Mouse (Mus musculus): ENCODE data around the gene Pskh1. TPM values are rescaled to one million over a fixed set of nuclear protein-coding genes. Genes with fewer than 3 reads are reported as not detected.

The Pskh1 gene
- total RNA-seq, 2 experiments from 2014 or later, result 17.3 to 17.5 TPM

DNA sequence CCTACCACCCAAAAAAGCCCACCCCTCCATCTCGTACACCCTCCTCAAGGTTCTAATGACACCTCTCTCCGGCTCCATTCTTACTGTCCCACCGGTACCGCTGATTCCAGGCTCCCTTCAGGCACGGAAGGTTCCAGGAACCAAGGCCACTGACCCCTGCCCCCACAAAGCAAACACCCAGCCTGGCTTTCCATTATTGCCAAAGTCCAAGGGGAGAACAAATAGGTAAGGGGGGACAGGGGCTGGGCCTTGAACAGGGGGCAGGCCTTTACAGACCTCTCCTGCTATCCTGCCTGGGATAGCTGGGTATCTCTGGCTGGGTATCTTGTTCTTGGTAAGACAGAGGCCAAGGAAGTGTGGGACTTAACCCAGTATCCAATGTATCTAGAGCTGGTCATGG lies 42.3 kb downstream of the Pskh1 start:
- no peak for ATAC-seq (replicated peaks; ENCODE audit: low FRiP score, low TSS enrichment, poor library complexity, severe bottlenecking)

DNA sequence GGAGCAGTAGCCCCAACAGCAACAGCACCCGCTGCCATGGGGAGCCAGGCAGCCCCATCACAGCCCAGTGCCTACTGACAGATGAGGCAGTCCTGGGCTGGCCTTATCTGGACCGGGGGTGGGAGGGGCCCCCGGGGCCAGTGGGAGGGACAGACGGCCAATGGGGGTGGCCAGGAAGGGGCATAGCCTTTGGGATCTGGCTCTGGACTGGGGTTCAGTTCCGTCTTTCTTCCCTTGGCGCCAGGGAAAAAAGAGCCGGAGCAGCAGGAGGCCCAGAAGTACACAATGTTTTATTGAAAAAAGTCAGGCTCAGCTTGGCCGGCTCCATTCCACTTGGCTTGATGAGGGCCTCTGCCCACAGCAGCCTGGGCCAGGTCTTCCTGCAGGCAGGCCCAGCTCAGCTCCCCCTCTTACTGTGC lies 43.1 kb downstream of the Pskh1 start, which contains the start of gene Lcat:
TSS of gene Lcat (minus strand) at position 62 of the 419 bp plus-strand sequence.
- ATAC-seq (replicated peaks; ENCODE audit: low FRiP score, low TSS enrichment, poor library complexity, severe bottlenecking), result no peak

DNA sequence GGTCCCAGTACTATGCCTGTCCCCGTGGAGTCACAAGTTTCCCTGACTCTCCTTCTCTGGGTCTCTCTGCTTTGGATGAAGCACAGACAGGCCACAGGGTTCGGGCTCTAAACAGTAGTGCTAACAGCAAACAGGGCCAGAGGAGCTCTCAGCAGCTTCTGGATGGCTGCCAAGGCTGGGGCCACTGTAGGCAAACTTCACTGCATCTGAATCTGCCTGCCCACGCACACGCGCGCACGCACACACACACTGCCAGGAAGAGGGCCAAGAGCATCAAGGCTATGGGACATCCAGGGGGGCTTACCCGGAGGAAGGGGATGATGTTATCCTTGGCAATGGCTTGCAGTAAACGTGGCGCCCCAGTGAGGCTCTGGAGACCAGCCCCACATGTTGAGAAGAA lies 49.1 kb downstream of the Pskh1 start:
- no peak for ATAC-seq (replicated peaks; ENCODE audit: low FRiP score, low TSS enrichment, poor library complexity, severe bottlenecking)

- ATAC-seq (replicated peaks; ENCODE audit: low FRiP score, low TSS enrichment, poor library complexity, severe bottlenecking), result no peak
These were observed 50.9 kb downstream of the Pskh1 start for GRCm38 (mm10) chr8:105951057-105951659.

DNA sequence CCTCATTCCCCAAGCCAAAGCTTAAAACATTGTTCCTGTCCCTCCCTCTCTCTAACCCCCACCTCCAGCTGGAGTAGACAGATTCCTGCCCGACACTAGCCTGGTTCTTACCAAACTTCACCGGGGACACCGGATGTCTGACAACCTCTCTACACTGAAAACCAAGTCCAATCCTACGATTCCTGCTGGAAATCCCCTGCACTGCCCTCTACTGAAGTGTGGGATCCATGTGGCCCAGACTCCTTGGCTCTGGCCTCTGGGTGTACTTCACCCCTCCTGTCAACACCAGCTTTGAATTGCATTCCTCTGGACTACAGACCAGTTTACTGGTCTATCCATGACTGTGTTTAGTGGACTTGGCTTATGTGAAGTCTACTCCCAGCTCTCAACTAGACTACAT lies 56.3 kb downstream of the Pskh1 start:
- ATAC-seq (replicated peaks; ENCODE audit: low FRiP score, low TSS enrichment, poor library complexity, severe bottlenecking), result no peak

DNA sequence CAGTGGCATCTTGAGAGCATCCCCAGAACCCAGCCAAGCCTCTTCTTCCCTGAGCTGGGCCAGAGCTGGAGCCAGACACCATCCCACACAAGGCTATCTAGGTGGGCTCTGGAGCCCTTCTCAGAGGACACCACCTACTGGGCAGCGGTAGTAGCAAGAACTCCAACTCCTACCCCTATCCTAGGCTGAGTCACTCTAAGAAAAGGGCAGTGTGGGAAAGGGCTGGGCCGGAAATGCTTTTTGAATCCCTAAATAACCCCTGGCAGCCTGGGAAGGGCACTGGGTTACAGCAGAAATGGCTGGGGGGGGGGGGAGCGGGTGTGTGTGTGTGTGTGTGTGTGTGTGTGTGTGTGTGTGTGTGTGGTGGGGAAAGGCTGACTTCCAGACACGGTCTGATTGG lies 57.6 kb downstream of the Pskh1 start:
- ATAC-seq (replicated peaks; ENCODE audit: low FRiP score, low TSS enrichment, poor library complexity, severe bottlenecking), result no peak

- no peak for ATAC-seq (replicated peaks; ENCODE audit: low FRiP score, low TSS enrichment, poor library complexity, severe bottlenecking)
These were observed 59.1 kb downstream of the Pskh1 start for GRCm38 (mm10) chr8:105959350-105959749.

DNA sequence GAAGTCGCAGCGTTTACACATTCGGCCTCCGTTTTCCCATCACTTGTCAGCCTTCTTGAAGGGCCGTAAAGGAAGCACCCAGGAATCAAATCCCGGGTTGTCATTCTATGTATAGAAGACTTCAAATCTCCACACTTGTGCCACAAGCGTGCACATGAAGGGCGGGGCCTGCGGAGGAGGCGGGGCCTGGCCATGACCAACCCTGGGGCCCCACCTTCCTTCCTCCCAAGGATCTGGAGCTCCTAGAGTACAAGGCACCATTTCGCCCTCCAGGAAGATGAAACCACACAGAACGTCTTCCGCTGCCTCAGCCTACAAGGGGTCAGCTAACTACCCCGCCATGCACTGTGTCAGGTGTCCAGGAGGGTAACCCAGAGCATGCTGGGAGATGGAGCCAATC lies 60.9 kb downstream of the Pskh1 start:
- peak; percentile 2; the same call in 1 of the 2 replicates for ATAC-seq (replicated peaks; ENCODE audit: low FRiP score, low TSS enrichment, poor library complexity, severe bottlenecking)

GRCm38 (mm10) chr8:105961536-105961935 lies 61.3 kb downstream of the Pskh1 start:
- ATAC-seq (replicated peaks; ENCODE audit: low FRiP score, low TSS enrichment, poor library complexity, severe bottlenecking), result peak; percentile 60

DNA sequence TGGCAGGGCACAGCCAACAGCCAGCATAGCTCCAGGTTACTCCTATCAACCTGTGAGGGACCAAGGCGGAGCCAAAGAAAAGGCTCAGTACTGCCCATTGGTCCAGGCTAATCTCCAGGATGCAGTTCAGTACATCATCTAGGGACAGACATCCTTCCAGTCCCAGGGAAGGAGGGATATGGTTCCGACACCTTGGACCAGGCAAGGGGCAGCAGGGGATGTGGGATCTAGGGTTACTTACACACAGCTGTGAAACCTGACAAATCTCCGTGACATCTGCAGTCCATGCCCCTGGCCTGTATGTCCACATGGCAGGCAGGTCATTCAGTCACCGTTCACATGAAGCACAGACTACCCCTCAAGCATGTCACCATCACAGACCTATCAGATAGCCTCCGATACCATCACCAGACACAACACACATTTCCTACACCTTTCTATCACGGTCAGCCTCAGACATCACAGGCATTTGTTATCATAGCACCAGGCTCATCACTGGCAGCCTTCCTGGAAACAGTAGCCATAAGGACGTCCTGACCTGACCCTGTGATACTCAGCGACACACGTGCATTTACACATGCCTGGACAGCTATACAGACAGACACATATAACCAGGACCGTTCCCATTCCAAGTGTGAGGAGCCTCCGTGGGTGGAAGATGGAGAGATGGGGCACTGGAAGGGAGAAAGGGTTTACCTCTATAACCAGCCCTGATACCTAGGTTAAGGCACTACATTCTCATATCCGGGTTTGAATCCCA lies 64.4 kb downstream of the Pskh1 start:
- ATAC-seq (replicated peaks; ENCODE audit: low FRiP score, low TSS enrichment, poor library complexity, severe bottlenecking), result 0 out of 2 replicates have a peak, but pooled peaks have one; percentile 11

DNA sequence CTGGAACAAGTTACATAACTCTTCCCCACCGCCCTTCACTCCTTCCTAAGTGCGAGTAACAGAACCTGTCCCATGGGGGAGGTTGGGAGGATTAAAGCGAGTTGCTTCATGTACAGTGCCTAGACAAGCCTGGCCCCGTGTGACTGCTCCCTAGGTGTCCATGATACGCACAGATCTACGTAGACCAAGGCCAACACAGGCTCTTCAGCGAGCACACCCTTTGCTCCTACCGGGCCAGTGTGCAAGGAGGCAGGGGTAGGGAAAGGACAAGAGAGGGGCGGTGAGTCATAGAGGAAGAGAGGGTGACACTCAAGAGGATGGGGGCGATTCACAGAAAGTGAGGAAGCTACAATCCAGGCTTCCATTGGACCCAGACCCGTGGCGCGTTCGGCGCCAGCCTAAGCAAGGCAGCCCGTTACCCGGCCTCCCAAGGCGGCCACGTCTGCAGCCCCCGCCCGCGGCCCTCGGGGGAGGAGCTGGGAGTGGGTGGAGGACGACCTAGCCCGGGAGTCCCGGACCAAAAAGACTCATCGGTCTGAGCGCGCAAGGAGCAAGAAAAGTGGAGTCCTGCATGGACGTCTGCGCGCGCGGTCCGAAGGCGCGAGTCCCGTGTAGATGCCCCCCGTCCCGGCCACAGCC lies 65.1 kb downstream of the Pskh1 start:
- no peak for ATAC-seq (replicated peaks; ENCODE audit: low FRiP score, low TSS enrichment, poor library complexity, severe bottlenecking)

DNA sequence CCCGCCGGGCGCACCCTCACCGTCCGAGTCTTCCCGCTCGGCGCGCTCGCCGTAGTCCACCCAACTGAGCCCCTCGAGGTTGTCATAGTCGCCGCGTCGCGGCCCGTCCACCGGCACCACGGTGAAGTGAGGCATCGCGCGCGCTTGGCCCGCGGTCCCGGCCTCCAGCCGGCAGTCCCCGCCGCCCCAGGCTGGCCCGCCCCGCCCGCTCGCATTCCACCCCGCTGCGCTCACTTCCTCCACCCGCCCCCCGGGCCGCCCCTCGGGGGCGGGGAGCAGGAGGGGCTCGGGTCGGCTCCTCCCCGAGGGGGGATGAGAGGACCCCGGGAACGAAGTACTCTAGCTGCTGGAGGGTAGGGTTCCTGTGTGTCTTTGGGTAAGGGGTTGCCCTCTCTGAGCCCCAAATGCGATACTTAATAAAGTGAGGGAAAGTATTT lies 65.7 kb downstream of the Pskh1 start, which contains the start of gene Slc12a4:
TSS of gene Slc12a4 (minus strand) at position 193 of the 437 bp plus-strand sequence.
- no peak for ATAC-seq (replicated peaks; ENCODE audit: low FRiP score, low TSS enrichment, poor library complexity, severe bottlenecking)

GRCm38 (mm10) chr8:105966692-105967311 lies 66.6 kb downstream of the Pskh1 start:
- peak; percentile 76 for ATAC-seq (replicated peaks; ENCODE audit: low FRiP score, low TSS enrichment, poor library complexity, severe bottlenecking)

DNA sequence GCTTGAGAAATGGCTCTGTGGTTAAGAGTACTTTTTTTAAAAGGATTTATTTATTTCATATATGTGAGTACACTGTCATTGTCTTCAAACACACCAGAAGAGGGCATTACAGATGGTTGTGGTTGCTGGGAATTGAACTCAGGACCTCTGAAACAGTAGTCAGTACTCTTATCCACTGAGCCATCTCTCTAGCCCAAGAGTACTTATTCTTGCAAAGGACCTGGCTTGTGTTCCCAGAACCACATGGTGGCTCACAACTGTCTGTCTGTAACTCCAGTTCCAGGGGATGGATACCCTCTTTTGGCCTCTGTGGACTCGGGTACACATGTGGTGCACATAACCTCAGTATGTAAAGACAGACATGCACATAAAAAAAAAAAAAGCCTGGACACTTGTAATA lies 69.1 kb downstream of the Pskh1 start:
- ATAC-seq (replicated peaks; ENCODE audit: low FRiP score, low TSS enrichment, poor library complexity, severe bottlenecking), result no peak

DNA sequence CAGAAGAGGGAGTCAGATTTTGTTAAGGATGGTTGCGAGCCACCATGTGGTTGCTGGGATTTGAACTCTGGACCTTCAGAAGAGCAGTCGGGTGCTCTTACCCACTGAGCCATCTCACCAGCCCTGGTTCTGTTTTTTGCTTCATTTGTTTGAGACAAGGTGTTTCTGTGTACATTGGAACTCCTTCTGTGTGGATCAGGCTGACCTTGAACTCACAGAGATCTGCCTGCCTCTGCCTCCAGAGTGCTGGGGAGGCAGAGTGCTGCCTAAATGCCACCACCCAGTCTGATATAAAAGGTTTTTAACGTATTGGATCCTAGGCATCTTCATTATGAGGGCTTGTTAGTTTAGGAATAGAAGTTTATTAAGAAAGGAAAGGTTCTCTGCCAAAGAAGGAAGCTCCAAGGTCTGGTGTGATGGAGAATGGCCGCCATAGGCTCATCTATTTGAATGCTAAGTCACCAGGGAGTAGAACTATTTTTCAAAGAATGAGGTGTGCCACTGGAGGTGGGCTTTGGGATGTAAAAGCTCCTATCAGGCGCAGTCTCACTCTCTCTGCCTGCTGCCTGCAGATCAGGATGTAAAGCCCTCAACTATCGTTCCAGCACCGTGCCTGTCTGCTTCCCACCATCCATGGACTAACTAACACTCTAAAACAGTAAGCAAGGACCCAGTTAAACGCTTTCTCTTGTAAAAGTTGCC lies 70.9 kb downstream of the Pskh1 start:
- ATAC-seq (replicated peaks; ENCODE audit: low FRiP score, low TSS enrichment, poor library complexity, severe bottlenecking), result no peak

GRCm38 (mm10) chr8:105975363-105975762 lies 75.1 kb downstream of the Pskh1 start:
- ATAC-seq (replicated peaks; ENCODE audit: low FRiP score, low TSS enrichment, poor library complexity, severe bottlenecking), result 0 out of 2 replicates have a peak, but pooled peaks have one; percentile 21

DNA sequence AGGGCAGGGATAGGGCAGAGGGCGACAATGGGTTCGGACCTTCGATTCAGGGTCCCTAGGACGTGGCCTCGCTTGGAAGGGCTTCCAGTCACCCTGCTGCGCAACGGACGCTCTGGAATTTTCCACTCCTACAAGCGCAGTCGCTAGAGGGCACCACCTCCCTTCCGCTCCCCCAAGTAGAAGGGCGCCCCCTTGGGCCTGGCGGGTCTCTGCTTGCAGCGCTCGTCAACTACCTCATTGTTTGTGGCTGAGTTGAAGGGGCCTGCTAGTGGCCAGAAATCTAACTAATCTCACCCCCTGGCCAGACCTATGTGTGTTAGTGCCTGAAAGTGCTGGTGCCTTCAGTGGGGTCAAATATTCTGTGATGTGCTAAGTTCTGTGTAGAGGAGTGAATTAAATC lies 79.1 kb downstream of the Pskh1 start, which contains the start of gene Dpep3:
TSS of gene Dpep3 (minus strand) at position 105 of the 400 bp plus-strand sequence.
- no peak for ATAC-seq (replicated peaks; ENCODE audit: low FRiP score, low TSS enrichment, poor library complexity, severe bottlenecking)

DNA sequence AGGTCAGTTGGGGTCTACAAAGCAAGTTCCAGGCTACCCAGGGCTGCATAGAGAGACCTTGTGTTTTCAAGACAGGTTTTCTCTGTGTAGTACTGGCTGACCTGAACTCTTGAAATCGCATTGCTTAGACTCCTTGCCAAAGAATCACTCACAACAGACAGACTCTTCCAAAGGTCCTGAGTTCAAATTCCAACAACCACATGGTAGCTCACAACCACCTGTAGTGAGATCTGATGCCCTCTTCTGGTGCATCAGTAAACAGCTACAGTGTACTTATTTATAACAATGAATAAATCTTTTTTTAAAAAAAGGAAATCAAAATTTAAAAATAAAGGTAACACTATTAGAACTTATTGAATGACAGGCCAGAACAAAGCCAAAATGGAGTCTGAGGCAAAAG lies 80.9 kb downstream of the Pskh1 start:
- no peak for ATAC-seq (replicated peaks; ENCODE audit: low FRiP score, low TSS enrichment, poor library complexity, severe bottlenecking)
